Mouse (Mus musculus) heart, adult 2 months (tissue): ENCODE measurements around the gene Dusp16.

ENCODE experiments used
- CTCF ChIP-seq: fragments of 200-600 bp; IDR thresholded peaks from 2 replicates; pipeline ENCODE4 v1.8.1; 2022; ENCODE audit warnings: antibody characterized with exemption, mild to moderate bottlenecking, moderate library complexity
- POLR2A ChIP-seq: fragments of 200-500 bp; IDR thresholded peaks from 2 replicates; pipeline ENCODE4 v1.6.1; 2011; ENCODE audit warnings: mild to moderate bottlenecking, low read depth, low read length, control low read depth; ENCODE audit not compliant: insufficient read depth

- TF ChIP-seq CTCF = no peak
- no peak for TF ChIP-seq POLR2A
Measured at GRCm38 (mm10) chr6:134694498-134694897, 97.9 kb downstream of the Dusp16 start.
